21 mouse cellular contexts compared by ENCODE assay signal in genomic region chr2:13538258-13538657, GRCm38 (mm10). TPM values are rescaled to one million over a fixed set of nuclear protein-coding genes. Genes with fewer than 3 reads are reported as not detected.
A peak's percentile ranks its signal among the peaks of the same experiment; 100 is the strongest.
DNase-seq lines count a peak whose midpoint lies in the region; ATAC-seq and TF ChIP-seq lines count a peak whose summit lies in the region.
"Had no signal": no experiment of that assay in that cellular context is flagged by ENCODE, and none has a peak within 500 bp of the region (broad histone marks: within the 10 kb centered on the region; RNA-seq: fewer than 3 reads in every experiment).

No protein-coding gene starts in this region.

- H3K27ac ChIP-seq in liver, postnatal 0 days (ENCODE audit: low read depth) = peak overlapping the region; percentile 71
- H3K27ac ChIP-seq: forebrain, embryonic 10.5 days; hindbrain, embryonic 15.5 days; layer of hippocampus, adult 2 months; neural tube, embryonic 15.5 days; stomach, embryonic 15.5 days had no signal

- peak; percentile 67 for ATAC-seq in common myeloid progenitor, adult 5-6 weeks (replicated peaks; ENCODE audit: low read depth, poor library complexity, severe bottlenecking)
- ATAC-seq in liver, postnatal 0 days = peak; percentile 75
- ATAC-seq: forebrain, postnatal 0 days had no signal

- no peak overlapping the region; the same call in 1 of the 2 replicates for H3K9ac ChIP-seq in liver, postnatal 0 days (replicated peaks)
- H3K9ac ChIP-seq: forebrain, postnatal 0 days; heart, embryonic 12.5 days; hindbrain, embryonic 15.5 days; neural tube, embryonic 15.5 days; stomach, embryonic 15.5 days had no signal

- DNase-seq in lung, postnatal 36 days = peak; percentile 59
- no peak for DNase-seq in lung, adult 2 months
- DNase-seq in liver, postnatal 0 days = no peak
- DNase-seq in skeletal muscle tissue, adult 2 months (ENCODE audit: low read depth, low spot score) = peak; percentile 11
- DNase-seq in testis, postnatal 10 days (ENCODE audit: low spot score) = no peak
- DNase-seq in kidney, postnatal 36 days = no peak
- DNase-seq: adrenal gland, adult 8-10 months; cerebellum, adult 11 months; forebrain, postnatal 0 days; heart, postnatal 14 days; kidney, adult 11 months; layer of hippocampus, postnatal 36 days; right cerebral cortex, postnatal 14 days had no signal

- WGBS in lung, adult 2 months = 87% methylated on average over 2 of the region's 2 CpGs
- WGBS in liver, postnatal 0 days (ENCODE audit: insufficient replicate concordance) = 55% methylated on average over 2 of the region's 2 CpGs

- TF ChIP-seq CTCF in lung, adult 2 months (IDR thresholded peaks at IDR 0.05; ENCODE audit: insufficient read depth, low read length) = no peak
- no peak for TF ChIP-seq CTCF in liver, postnatal 0 days (IDR thresholded peaks at IDR 0.05; ENCODE audit: low read depth)

- H3K4me3 ChIP-seq in lung, adult 2 months (replicated peaks; ENCODE audit: extremely low read depth, low read depth, low read length) = no peak overlapping the region
- H3K4me3 ChIP-seq in liver, postnatal 0 days (ENCODE audit: low read depth, low read length) = no peak overlapping the region
- H3K4me3 ChIP-seq: forebrain, embryonic 10.5 days; heart, embryonic 12.5 days; hindbrain, embryonic 15.5 days; layer of hippocampus, adult 2 months; neural tube, embryonic 15.5 days; stomach, embryonic 15.5 days had no signal

- peak overlapping the region; percentile 24; the same call in 1 of the 2 replicates for H3K4me2 ChIP-seq in liver, postnatal 0 days (ENCODE audit: low read depth, low read length)
- H3K4me2 ChIP-seq: heart, embryonic 12.5 days; hindbrain, embryonic 15.5 days; midbrain, embryonic 11.5 days; neural tube, embryonic 15.5 days; stomach, embryonic 15.5 days had no signal

- H3K4me1 ChIP-seq in lung, adult 2 months (ENCODE audit: control insufficient read depth, insufficient read depth, low read length) = peaks cover 4% of the 10 kb centered on the region
- peaks cover 24% of the 10 kb centered on the region for H3K4me1 ChIP-seq in liver, postnatal 0 days (ENCODE audit: insufficient read depth)
- H3K4me1 ChIP-seq: hindbrain, embryonic 15.5 days; neural tube, embryonic 15.5 days; stomach, embryonic 15.5 days had no signal

- H3K27me3 ChIP-seq in liver, postnatal 0 days (ENCODE audit: insufficient read depth, low read length) = no peaks in the 10 kb centered on the region
- H3K27me3 ChIP-seq: heart, embryonic 12.5 days; hindbrain, embryonic 15.5 days; neural tube, embryonic 15.5 days; stomach, embryonic 15.5 days had no signal

- TF ChIP-seq EP300 in liver, postnatal 0 days (IDR thresholded peaks at IDR 0.05; ENCODE audit: low read depth) = no peak

- no peaks in the 10 kb centered on the region for H3K36me3 ChIP-seq in liver, postnatal 0 days (replicated peaks; ENCODE audit: insufficient read depth, low read length)
- H3K36me3 ChIP-seq: forebrain, embryonic 10.5 days; heart, embryonic 12.5 days; hindbrain, embryonic 15.5 days; neural tube, embryonic 15.5 days; stomach, embryonic 15.5 days had no signal

- H3K9me3 ChIP-seq in liver, postnatal 0 days (ENCODE audit: low read length) = no peaks in the 10 kb centered on the region
- H3K9me3 ChIP-seq: forebrain, embryonic 10.5 days; heart, embryonic 12.5 days; hindbrain, embryonic 15.5 days; neural tube, embryonic 15.5 days; stomach, embryonic 15.5 days had no signal

- no peak for TF ChIP-seq POLR2A in lung, adult 2 months (IDR thresholded peaks at IDR 0.05; ENCODE audit: borderline replicate concordance, extremely low read depth, low read depth, low read length)

RNA-seq across cellular contexts. Expression of gene Trdmt1, which starts 6.2 kb away (rescaled TPM):
- 2.2 and 4.2 TPM in 2 replicates for polyA plus RNA-seq in lung, adult 2 months (2012; rRNA removed)
- 11.3 and 12.4 TPM in 2 replicates for total RNA-seq in common myeloid progenitor, adult 5-6 weeks (2017)
- polyA plus RNA-seq in liver, postnatal 0 days (2015; fragmentation: Nextera tagmentation; extraction: Ambion mirVana) = 4.1 and 4.4 TPM in 2 replicates

RNA-seq across cellular contexts. Expression of gene Vim, which starts 35.5 kb away (rescaled TPM):
- 1,792 and 2,353 TPM in 2 replicates for polyA plus RNA-seq in lung, adult 2 months (2012; rRNA removed)
- total RNA-seq in common myeloid progenitor, adult 5-6 weeks (2017) = 707 and 896 TPM in 2 replicates
- polyA plus RNA-seq in liver, postnatal 0 days (2015; fragmentation: Nextera tagmentation; extraction: Ambion mirVana) = 97.4 and 105 TPM in 2 replicates

RNA-seq across cellular contexts. Expression of gene Cubn, which starts 46.6 kb away (rescaled TPM):
- polyA plus RNA-seq in lung, adult 2 months (2012; rRNA removed) = 0.11 and 0.17 TPM in 2 replicates
- 0.09 TPM in 1 of 2 replicates, not detected in the other for total RNA-seq in common myeloid progenitor, adult 5-6 weeks (2017)
- polyA plus RNA-seq in liver, postnatal 0 days (2015; fragmentation: Nextera tagmentation; extraction: Ambion mirVana) = not detected in 2 replicates

Comparison
In these comparisons a context has a peak if more than half of its experiments do, and no peak if none do; other contexts are left out.
1. DNase-seq: peak in lung, postnatal 36 days (single experiment) and skeletal muscle tissue, adult 2 months (single experiment); none in lung, adult 2 months (single experiment), liver, postnatal 0 days (single experiment), testis, postnatal 10 days (single experiment) and kidney, postnatal 36 days (0 of 2).
2. RNA of gene Vim, which starts 35.5 kb away (polyA plus RNA-seq): 1,792 to 2,353 TPM in lung, adult 2 months; 97.4 to 105 TPM in liver, postnatal 0 days; every median in the first group is over 10 times any median in the second.